Mouse (Mus musculus) midbrain, embryonic 11.5 days (tissue): Measurements from ENCODE around the gene Pgs1. TPM values are rescaled to one million over a fixed set of nuclear protein-coding genes. Genes with fewer than 3 reads are reported as not detected.

Experiments used
- ATAC-seq: fragments of 200-750 bp; cut with Nextera tagmentation; 2 replicates; pipeline ENCODE4 v1.8.0; 2017; ENCODE audit warnings: moderate TSS enrichment, moderate library complexity; ENCODE audit not compliant: low FRiP score
- DNase-seq: peaks from one replicate; pipeline ENCODE4 v3.0.0; 2015; ENCODE audit warnings: low spot score; ENCODE audit errors: missing footprints
- H3K27ac ChIP-seq: fragments of 300-500 bp; sonication (generic); 2 replicates; pipeline ENCODE4 v1.5.1; 2014; ENCODE audit warnings: low read depth, low read length
- H3K27me3 ChIP-seq: fragments of 300-500 bp; sonication (generic); 2 replicates; pipeline ENCODE4 v1.6.1; 2014; ENCODE audit warnings: mild to moderate bottlenecking, low read length, moderate library complexity, mixed read lengths; ENCODE audit not compliant: control insufficient read depth, insufficient read depth
- H3K36me3 ChIP-seq: fragments of 300-500 bp; sonication (generic); 2 replicates; pipeline ENCODE4 v1.6.1; 2014; ENCODE audit warnings: mild to moderate bottlenecking, low read length, moderate library complexity, mixed read lengths; ENCODE audit not compliant: control insufficient read depth, insufficient read depth
- H3K4me1 ChIP-seq: fragments of 300-500 bp; sonication (generic); 2 replicates; pipeline ENCODE4 v1.6.1; 2014; ENCODE audit warnings: low read length; ENCODE audit not compliant: control insufficient read depth, insufficient read depth
- H3K4me2 ChIP-seq: fragments of 300-500 bp; sonication (generic); 2 replicates; pipeline ENCODE4 v1.6.1; 2014; ENCODE audit warnings: mild to moderate bottlenecking, moderate library complexity
- H3K4me3 ChIP-seq: fragments of 300-500 bp; sonication (generic); 2 replicates; pipeline ENCODE4 v1.5.1; 2014; ENCODE audit warnings: low read depth, low read length
- H3K9ac ChIP-seq: fragments of 300-500 bp; sonication (generic); 2 replicates; pipeline ENCODE4 v1.6.1; 2014; ENCODE audit warnings: low read length
- H3K9me3 ChIP-seq: fragments of 300-500 bp; sonication (generic); 2 replicates; pipeline ENCODE4 v1.6.1; 2016; ENCODE audit warnings: low read length; ENCODE audit not compliant: control insufficient read depth
- WGBS: fragments of 180-500 bp; shearing (Covaris S2); extraction: QIAGEN DNeasy Blood & Tissue Kit; methylation state at CpG from one replicate; pipeline ENCODE4 v1.1.7; 2014; 5-methylcytosine and 5-hydroxymethylcytosine counted together
- microRNA-seq: library from miRNA; unstranded; fragments of <30 nt; microRNA quantifications from one replicate; pipeline ENCODE4, GENCODE M21; 2017
- polyA plus RNA-seq: library from polyadenylated mRNA; unstranded; fragments of >200 nt; fragmentation: Nextera tagmentation; extraction: Ambion mirVana; gene quantifications from 2 replicates; pipeline ENCODE4 v1.2.1, GENCODE M21; 2014

Pgs1 gene
- polyA plus RNA-seq, 1 experiment from 2014 or later, result 42.7 TPM

DNA sequence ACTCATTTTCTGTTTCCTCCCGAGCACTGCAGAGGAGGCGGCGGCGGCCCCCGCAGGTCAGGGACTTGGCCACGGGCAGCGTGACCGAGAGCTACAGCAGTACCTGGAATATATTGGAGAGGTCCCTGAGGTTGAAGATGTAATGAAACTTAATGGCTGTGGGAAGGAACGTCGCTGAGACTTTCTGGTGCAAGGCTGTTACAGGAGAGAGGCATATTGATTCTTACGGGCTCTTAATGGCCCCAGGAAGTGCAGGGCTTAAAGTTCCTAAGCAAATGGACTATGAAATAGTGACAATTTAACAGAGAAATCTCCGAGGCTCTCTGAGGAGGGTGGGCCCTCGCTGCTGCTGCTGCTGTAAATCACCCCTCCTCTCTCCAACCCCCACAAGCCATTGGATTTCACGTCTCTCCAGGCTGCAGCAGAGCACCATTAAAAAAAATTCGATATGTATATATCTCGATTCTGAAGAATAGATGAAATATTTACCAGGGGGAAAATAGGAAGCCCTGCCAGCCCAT is 82.8 kb downstream of the Pgs1 start:
- no peak overlapping the region for H3K27ac ChIP-seq
- H3K4me3 ChIP-seq, result no peak overlapping the region
- no peaks in the 10 kb centered on the region for H3K9me3 ChIP-seq
- no peak overlapping the region for H3K4me2 ChIP-seq
- peaks cover 5% of the 10 kb centered on the region; the same call in 1 of the 2 replicates for H3K4me1 ChIP-seq
- DNase-seq (no peak), ATAC-seq (no peak)
- WGBS, result 90% methylated on average over 16 of the region's 16 CpGs
- no peak overlapping the region for H3K9ac ChIP-seq
- H3K27me3 ChIP-seq, result no peaks in the 10 kb centered on the region
- H3K36me3 ChIP-seq, result no peaks in the 10 kb centered on the region

DNA sequence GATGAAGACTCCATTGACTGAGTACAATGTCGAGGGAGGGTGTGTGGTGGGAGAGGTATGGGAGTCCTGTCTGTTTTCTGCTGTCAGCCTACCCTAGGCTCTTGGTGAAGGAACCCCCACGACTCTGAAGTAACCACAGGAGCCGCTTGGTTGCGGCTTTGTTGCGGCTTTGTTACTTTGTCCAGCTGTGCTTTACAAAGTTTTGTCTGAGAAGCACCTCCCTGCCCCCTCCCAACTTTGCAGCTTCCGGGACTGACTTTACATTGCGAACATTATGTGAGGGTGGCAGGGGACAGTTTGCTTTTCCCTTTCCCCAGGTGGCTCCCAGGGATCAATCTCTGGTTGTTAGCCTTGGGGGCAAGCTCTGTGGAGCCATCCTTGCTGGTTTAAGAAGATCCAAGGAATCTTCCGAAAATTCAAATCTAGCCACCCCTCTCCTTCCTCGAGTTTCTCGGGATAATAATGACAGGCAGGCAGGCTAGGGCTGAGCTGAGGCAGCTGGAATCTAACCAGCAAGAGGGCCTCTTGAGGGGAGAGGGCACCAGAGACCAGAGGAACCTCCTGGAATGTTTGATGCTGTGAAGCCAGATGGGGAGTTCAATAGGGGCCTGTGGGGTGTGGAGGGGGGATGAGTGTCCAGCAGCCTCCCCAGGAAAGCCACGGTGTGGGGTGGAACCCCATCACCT is 85.3 kb downstream of the Pgs1 start:
- Histone ChIP-seq H3K9me3 (no peaks in the 10 kb centered on the region), H3K9ac (no peak overlapping the region), H3K36me3 (no peaks in the 10 kb centered on the region), H3K4me2 (no peak overlapping the region), H3K27ac (no peak overlapping the region), H3K27me3 (no peaks in the 10 kb centered on the region), H3K4me1 (peaks cover 5% of the 10 kb centered on the region; the same call in 1 of the 2 replicates), H3K4me3 (no peak overlapping the region)
- no peak for DNase-seq
- WGBS, result 38% methylated on average over 11 of the region's 11 CpGs
- no peak for ATAC-seq

Small RNA genes lying within 50 kb of the gene (microRNA-seq; reads per million reads assigned to microRNA genes)
- not detected for gene Mir6933

Other genes starting within 250 kb of the Pgs1 start
- 1.0 and 1.2 TPM in 2 replicates for gene Tmc8, start 204.2 kb upstream of the Pgs1 start, polyA plus RNA-seq
- gene Tmc6, start 204.1 kb upstream of the Pgs1 start, polyA plus RNA-seq, result 4.5 and 4.7 TPM in 2 replicates
- 0.65 and 1.3 TPM in 2 replicates for gene 6030468B19Rik, start 188.6 kb upstream of the Pgs1 start, polyA plus RNA-seq
- 0.15 and 0.20 TPM in 2 replicates for gene Gm20708, start 176.6 kb upstream of the Pgs1 start, polyA plus RNA-seq
- 29.9 and 36.4 TPM in 2 replicates for gene Syngr2, start 176.6 kb upstream of the Pgs1 start, polyA plus RNA-seq
- gene Afmid, start 160.4 kb upstream of the Pgs1 start, polyA plus RNA-seq, result 2.8 and 3.9 TPM in 2 replicates
- 87.1 and 89.7 TPM in 2 replicates for gene Tk1, start 160.2 kb upstream of the Pgs1 start, polyA plus RNA-seq
- gene Birc5, start 137.0 kb upstream of the Pgs1 start, polyA plus RNA-seq, result 346 and 363 TPM in 2 replicates
- not detected in 2 replicates for gene Tmem235, start 125.5 kb upstream of the Pgs1 start, polyA plus RNA-seq
- 1.7 and 2.4 TPM in 2 replicates for gene Tha1, start 112.8 kb upstream of the Pgs1 start, polyA plus RNA-seq
- 5.5 and 5.9 TPM in 2 replicates for gene Socs3, start 16.2 kb upstream of the Pgs1 start, polyA plus RNA-seq
- 0.08 and 0.11 TPM in 2 replicates for gene Dnah17, start 144.3 kb downstream of the Pgs1 start, polyA plus RNA-seq